Mouse (Mus musculus) adipocyte (in vitro differentiated cells): ENCODE data around the gene Grwd1.
A peak's percentile ranks its signal among the peaks of the same experiment; 100 is the strongest.

ENCODE experiments used
- DNase-seq: peaks from one replicate; pipeline ENCODE4 v3.0.0-alpha.2; 2016; ENCODE audit warnings: low spot score

Gene Grwd1

DNA sequence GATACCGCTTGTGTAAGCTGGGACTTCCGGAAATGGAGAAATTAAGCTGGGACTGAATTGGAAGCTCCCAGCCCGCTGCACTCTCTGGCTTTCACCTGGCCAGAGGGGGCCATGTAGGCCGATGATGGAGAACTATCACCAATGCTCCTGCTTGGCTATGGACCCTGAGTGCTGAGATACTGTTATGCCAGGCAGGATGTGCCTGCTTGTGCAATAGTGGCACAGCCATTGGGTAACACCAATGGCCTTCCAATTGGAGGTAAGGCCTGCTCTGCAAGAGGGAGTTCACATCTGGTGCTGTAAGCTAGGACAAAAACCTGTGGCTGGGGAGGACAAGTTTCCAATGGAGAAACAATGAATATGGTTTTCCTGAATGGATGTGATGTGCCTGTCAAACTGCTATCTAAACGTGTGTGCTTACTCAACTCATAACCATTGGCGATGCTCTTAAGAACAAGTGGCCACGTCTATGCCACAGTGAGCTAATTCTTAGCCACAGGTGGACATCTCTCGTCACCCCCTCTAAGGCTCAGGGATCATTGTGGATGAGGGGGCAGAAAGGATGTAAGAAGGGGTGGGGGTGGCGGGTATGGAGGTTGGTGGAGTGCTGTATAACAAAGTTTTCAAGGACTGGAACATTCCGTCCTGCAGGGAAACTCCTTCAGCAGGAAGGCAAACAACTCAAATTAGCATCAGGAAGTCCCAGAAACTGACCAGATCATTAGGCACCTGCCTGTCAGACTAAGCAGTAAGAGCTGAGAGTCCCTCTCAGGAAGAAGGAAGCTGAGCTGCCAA lies 12.4 kb upstream of the Grwd1 start:
- DNase-seq, result no peak

DNA sequence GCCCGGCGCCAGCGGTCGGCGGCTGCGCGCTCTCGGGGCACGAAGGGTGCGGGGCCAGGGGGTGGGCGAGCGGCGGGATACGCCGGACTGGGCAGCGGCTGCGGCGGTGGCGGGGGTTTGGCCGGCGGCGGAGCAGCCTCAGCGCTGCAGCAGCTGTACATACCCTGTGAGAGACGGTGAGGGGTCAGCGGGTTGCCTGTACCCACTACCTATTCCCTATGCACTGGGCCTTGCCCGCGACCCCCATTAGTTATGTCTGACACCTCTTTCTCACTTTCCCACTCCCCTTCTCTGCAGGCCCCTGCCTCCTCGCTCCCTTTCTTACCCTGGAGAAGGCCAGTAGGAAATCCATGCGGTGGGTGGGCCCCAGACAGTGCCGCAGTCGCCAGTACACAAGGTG lies 3.2 kb upstream of the Grwd1 start:
- no peak for DNase-seq

GRCm38 (mm10) chr7:45833148-45833790 lies 2.5 kb upstream of the Grwd1 start:
- DNase-seq, result no peak

- no peak for DNase-seq
Measured at GRCm38 (mm10) chr7:45832428-45832827, 1.7 kb upstream of the Grwd1 start.

DNA sequence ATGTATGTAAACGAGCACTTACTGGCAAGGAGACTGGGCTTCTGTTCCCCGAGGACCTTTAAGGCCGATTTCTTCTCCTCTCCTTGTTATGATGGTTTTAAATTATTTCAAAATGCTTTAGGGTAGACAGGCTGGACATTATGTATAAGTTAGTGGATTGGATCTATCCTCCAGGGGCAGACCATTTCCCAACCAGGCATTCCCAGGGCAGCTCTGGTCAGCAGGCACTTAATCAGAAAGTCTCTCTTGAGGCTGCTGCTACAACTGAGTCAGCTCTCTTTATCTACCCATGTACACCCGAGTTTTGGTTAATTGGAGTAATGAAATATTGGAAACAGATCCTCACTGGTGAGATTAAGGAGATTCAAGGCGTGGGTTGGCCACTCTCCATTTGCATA lies 383 bp upstream of the Grwd1 start:
- DNase-seq, result no peak

DNA sequence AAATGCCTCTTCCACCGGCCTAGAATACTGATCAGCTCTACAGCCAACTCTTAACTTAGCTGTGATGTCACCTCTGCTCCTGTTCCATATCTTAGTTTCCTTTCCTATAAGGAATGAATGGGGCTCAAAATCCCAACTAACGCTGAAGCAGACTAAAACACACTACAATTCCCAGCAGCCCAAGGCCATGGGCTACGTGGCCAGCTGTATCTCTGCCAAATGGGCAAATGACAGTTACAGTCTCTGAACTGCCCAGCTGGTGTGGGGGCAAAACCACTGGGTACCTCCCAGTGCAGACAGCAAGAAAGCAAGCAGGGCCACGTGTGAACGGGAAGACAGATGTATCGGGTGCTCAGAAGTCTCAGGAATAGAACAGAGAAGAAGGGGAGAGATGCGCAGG lies 4.1 kb downstream of the Grwd1 start:
- peak; percentile 39 for DNase-seq

DNA sequence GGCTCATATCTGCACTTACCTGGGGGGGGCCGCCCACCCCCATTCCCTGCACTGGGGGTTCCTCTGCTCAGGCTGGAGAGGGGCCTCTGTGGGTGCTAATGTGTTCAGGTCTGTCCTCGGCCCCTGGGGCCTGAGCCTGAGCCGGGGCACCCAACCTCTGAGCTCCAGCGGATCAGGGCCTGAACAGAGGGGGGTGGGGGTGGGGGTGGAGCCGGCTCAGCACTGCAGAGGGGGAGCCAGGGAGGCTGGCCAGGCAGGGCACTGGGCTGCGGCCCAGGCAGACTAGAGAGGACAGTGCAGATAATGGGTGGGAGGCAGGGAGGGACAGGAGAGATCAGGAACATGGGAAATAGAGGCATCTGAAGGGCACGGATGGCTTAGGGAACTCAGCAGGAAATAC lies 6.1 kb downstream of the Grwd1 start, which contains the start of gene Kcnj14:
TSS of gene Kcnj14 (minus strand) at position 185 of the 400 bp plus-strand sequence.
- no peak for DNase-seq

DNA sequence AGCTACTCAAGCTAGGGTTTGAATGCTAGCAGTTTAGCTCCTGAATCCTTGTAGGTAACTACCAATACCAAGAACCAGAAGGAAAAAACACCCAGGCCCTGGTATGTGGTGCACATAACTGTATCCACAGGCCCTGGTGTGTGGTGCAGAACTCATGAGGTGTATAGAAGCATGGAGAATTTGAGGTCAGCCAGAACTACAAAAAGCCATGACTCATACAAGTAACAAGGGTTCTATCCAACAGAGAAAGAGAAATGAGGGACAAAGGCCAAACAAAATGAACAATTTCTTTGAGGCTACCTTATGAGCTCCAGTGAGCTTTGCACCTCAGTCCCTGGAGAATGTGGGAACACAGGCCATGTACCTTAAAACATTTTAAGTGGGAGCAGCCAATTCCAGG lies 9.8 kb downstream of the Grwd1 start:
- no peak for DNase-seq

- DNase-seq, result no peak
Measured at GRCm38 (mm10) chr7:45819843-45820242, 10.9 kb downstream of the Grwd1 start.

DNA sequence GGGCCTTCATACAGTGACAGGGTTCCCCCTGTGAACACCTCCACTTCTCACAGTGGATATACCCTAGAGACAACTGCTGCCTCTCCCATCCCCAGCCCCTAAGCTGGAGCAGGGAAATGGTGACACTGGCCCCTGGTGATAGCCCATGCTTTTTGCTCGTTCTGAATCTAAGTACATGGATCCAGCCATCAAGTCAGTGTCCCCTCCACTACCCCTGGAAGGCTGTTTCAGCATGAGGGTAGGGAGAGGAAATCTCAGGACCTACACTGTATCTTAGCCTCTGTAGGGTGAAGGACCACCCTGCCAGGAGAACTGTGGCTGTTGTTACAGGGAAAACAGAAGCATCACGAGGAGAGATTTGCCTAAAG lies 14.8 kb downstream of the Grwd1 start:
- no peak for DNase-seq

DNA sequence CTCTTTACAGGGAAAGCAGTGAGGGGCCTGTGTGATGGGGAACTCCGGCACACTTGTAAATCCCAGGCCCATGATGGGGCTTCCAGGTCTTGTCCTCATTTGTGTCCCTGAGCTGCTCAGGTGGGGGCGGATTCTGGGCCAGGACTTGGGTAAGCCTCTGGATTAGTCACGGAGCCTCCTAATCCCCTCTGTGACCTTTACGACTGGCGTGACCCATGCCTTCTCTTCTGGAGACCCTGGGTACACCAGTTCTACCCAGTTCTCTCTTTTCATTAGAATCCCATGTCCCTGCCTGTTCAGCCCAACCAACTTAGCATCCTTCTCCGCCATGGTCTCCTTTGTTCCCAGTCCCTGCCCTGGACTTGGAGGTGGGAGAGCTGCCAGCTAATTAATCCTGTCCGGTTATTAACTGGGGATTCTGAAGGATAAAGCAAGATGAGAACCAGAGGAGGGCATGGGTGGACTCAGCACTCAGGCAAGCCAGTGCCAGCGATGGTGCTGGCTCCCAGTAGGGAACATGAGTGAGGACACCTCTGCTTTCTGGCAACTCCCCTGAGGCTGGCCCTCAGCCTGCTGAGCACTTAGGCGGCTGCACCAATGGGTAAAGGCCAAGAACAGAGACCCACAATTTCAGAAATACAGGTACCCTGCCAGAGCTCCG lies 15.3 kb downstream of the Grwd1 start:
- no peak for DNase-seq

DNA sequence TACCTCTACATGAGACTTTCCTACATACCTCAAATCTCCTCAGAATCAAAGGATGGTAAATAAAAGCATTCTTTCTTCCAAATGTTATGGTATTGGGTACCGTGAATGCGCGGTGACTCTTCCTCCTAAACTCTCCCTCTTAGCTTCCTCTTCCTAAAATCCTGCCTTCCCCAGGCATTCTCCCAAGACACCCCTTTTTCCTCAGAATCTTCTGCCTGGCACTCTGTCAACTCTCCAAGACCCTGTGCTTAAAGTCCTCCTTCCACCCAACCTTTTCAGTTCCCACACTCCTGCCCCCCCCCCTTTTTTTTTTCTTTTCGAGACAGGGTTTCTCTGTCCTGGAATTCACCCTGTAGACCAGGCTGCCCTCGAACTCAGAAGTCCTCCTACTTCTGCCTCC lies 15.9 kb downstream of the Grwd1 start:
- no peak for DNase-seq

GRCm38 (mm10) chr7:45813787-45814779 lies 16.7 kb downstream of the Grwd1 start, which contains the start of gene Cyth2:
Cyth2 (minus strand) TSS chr7:45814581.
- DNase-seq, result peak; percentile 99

GRCm38 (mm10) chr7:45812921-45813320 lies 17.8 kb downstream of the Grwd1 start:
- no peak for DNase-seq

DNA sequence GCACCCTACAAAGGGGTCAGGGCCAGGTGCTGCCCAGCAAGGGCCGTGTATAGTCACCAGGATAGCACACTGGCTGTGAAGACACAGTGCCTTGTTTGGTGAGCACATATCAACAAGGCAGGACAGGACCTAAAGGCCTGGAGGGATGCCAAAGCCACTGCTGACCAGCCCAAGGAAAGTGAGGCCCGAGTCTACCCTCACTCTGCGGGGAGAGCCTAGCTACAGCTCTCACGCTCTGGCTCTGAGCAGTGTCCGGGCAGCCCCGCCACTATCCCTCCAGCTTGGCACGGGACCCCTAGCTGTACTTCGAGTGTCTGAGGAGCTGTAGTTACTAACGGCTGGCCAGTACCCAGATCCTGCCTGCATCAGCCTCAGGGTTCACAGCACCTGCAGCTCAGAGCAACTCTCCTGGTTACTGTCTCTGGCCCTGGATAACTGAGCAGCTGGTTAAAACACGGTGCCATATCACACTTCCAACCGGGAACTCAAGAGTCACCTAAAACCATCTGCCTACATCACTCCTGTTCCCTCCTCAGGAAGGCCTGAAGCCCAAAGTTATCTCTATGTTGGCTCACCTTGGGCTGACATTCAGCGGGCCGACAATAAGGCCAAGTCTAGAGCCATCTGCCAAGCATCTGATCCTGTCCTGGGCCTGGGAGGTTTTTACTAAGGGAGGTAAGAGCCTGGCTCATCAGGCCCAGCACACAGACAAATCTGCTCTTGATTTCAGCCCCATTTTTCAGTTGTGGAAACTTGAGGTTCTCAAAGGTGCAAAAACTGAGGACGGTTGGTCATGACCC lies 21.3 kb downstream of the Grwd1 start:
- no peak for DNase-seq

DNA sequence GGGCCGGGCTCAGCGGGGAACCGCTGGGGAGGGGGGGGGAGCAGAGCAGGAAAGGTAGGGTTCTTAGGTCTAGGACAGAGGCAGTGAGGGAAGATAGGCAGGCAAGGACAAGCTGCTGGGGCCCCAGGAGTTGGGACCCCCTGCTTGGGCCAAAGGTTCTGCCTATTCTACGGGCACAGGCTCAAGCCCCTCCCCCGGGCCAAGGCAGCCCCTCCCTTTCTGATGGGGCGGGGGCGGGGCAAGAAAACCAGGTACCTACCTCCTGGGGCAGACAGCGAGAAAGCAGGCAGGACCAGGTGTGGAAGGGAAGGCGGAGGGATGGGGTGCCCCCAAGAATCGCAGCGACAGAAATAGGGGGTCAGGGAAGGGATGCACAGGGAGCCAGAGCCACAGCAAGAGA lies 22.3 kb downstream of the Grwd1 start:
- DNase-seq, result no peak

GRCm38 (mm10) chr7:45805941-45806340 lies 24.8 kb downstream of the Grwd1 start:
- no peak for DNase-seq

DNA sequence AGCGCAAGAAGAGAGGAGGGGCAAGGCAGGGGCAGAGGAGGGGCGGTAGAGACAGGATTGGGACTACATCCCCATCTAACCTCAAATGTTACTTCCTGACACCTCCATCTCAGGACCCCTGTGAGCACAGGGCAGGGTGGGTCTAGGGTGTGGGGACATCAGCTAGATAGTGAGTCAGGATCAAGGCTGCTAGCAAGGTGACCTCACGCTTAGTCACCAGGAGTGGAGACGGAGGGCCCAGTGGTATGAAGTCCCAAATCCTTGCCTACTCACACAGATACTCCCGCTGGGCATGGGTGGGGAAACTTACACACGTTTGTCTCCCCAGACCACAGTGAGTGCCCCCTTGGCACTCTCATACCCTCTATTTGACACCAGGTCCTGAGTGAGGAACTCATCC lies 28.2 kb downstream of the Grwd1 start:
- DNase-seq, result no peak

- DNase-seq, result peak; percentile 90
Measured at GRCm38 (mm10) chr7:45801348-45801747, 29.4 kb downstream of the Grwd1 start.

- DNase-seq, result no peak
Measured at GRCm38 (mm10) chr7:45800546-45801204, 30.1 kb downstream of the Grwd1 start.
